Mouse (Mus musculus) spleen, postnatal 4 days (tissue): ENCODE data around the gene Csk.
A peak's percentile ranks its signal among the peaks of the same experiment; 100 is the strongest.

Experiments
- DNase-seq, 2 experiments: peaks; one replicate each; pipeline ENCODE4 v3.0.0; 2022; ENCODE audit warnings: low spot score in 2 of 2

The Csk gene

GRCm38 (mm10) chr9:57604875-57605274 lies 48.6 kb downstream of the Csk start:
- DNase-seq = no peak

- DNase-seq = no peak
Measured at GRCm38 (mm10) chr9:57602098-57602497, 51.3 kb downstream of the Csk start.

GRCm38 (mm10) chr9:57601353-57601706 lies 52.1 kb downstream of the Csk start:
- no peak for DNase-seq

GRCm38 (mm10) chr9:57600620-57601352 lies 52.6 kb downstream of the Csk start:
- DNase-seq = no peak

- DNase-seq = no peak
Measured at GRCm38 (mm10) chr9:57598851-57599563, 54.4 kb downstream of the Csk start.

- no peak for DNase-seq
Measured at GRCm38 (mm10) chr9:57597929-57598382, 55.5 kb downstream of the Csk start.

GRCm38 (mm10) chr9:57597265-57597664 lies 56.2 kb downstream of the Csk start:
- no peak for DNase-seq

GRCm38 (mm10) chr9:57594174-57594509 lies 59.3 kb downstream of the Csk start:
- no peak for DNase-seq

GRCm38 (mm10) chr9:57593454-57594173 lies 59.8 kb downstream of the Csk start:
- no peak for DNase-seq

GRCm38 (mm10) chr9:57590726-57591125 lies 62.7 kb downstream of the Csk start:
- no peak for DNase-seq

GRCm38 (mm10) chr9:57589224-57590126 lies 64.0 kb downstream of the Csk start, which contains the start of gene Ulk3:
Gene Ulk3, plus strand, starts transcription at chr9:57589452.
- DNase-seq = peak; percentile 80 to 92

- DNase-seq = no peak
Measured at GRCm38 (mm10) chr9:57584991-57585390, 68.4 kb downstream of the Csk start.

- DNase-seq = no peak
Measured at GRCm38 (mm10) chr9:57577144-57577849, 76.1 kb downstream of the Csk start.
